Mouse (Mus musculus) testis, adult 2 months (tissue): ENCODE results near the gene Terf2ip. TPM values are rescaled to one million over a fixed set of nuclear protein-coding genes. Genes with fewer than 3 reads are reported as not detected.
A peak's percentile ranks its signal among the peaks of the same experiment; 100 is the strongest.

Experiments
- H3K27ac ChIP-seq: fragments of 200-500 bp; 2 replicates; pipeline ENCODE4 v1.5.1; 2012; ENCODE audit warnings: low read depth, low read length; ENCODE audit not compliant: control insufficient read depth, insufficient read depth
- H3K27me3 ChIP-seq: fragments of 200-500 bp; 2 replicates; pipeline ENCODE4 v1.6.1; 2012; ENCODE audit warnings: mild to moderate bottlenecking, low read length, moderate library complexity; ENCODE audit not compliant: control insufficient read depth, insufficient read depth
- H3K36me3 ChIP-seq: fragments of 200-500 bp; 2 replicates; pipeline ENCODE4 v1.6.1; 2012; ENCODE audit warnings: mild to moderate bottlenecking, low read length; ENCODE audit not compliant: control insufficient read depth, insufficient read depth
- H3K4me1 ChIP-seq: fragments of 200-500 bp; 2 replicates; pipeline ENCODE4 v1.6.1; 2012; ENCODE audit warnings: low read length; ENCODE audit not compliant: control insufficient read depth, insufficient read depth
- H3K4me3 ChIP-seq: fragments of 200-500 bp; 2 replicates; pipeline ENCODE4 v1.5.1; 2012; ENCODE audit warnings: low read depth, mild to moderate bottlenecking, low read length, moderate library complexity, mixed read lengths; ENCODE audit not compliant: control insufficient read depth
- CTCF ChIP-seq: fragments of 200-500 bp; IDR thresholded peaks from 2 replicates; pipeline ENCODE4 v1.5.1; 2012; ENCODE audit warnings: low read depth, mild to moderate bottlenecking, inconsistent platforms, low read length, moderate library complexity; ENCODE audit not compliant: control insufficient read depth, insufficient read depth, insufficient replicate concordance
- POLR2A ChIP-seq: fragments of 200-500 bp; IDR thresholded peaks from 2 replicates; pipeline ENCODE4 v1.6.1; 2012; ENCODE audit warnings: low read depth, mild to moderate bottlenecking, inconsistent platforms, low read length, moderate library complexity; ENCODE audit not compliant: control insufficient read depth
- polyA plus RNA-seq: library from polyadenylated mRNA; depleted of rRNA; stranded (reverse); fragments of >200 nt; gene quantifications from 2 replicates; pipeline ENCODE4 v1.2.3, GENCODE M21; 2012

Terf2ip gene
- polyA plus RNA-seq, 1 experiment, result 3.8 TPM

GRCm38 (mm10) chr8:111968541-111968940, 42.7 kb upstream of the Terf2ip start:
- Histone ChIP-seq H3K4me3 (no peak overlapping the region), H3K4me1 (no peaks in the 10 kb centered on the region), H3K27me3 (no peaks in the 10 kb centered on the region), H3K27ac (no peak overlapping the region), H3K36me3 (peaks cover 1% of the 10 kb centered on the region)
- TF ChIP-seq POLR2A (no peak), CTCF (no peak)

DNA sequence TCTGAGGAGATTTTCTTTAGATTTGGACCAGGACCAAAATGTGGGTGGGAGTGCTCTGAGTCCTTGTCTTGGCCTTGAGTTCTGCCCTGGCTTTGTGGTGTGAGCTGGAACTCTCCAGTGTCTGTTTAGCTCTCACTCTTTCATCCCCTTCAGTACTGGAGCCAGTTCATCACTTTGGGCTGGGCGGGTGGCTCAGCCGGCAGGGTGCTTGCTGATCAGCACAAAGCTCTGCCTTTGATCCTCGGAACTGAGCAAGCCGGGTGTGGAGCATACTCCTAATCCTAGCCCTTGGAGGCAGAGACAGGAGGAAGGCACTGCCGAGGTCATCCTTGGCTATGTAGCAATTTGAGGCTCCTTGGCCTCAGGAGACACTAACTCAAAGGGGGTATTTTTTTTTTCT, 42.2 kb upstream of the Terf2ip start:
- Histone ChIP-seq H3K4me3 (no peak overlapping the region), H3K27me3 (no peaks in the 10 kb centered on the region), H3K4me1 (no peaks in the 10 kb centered on the region), H3K27ac (no peak overlapping the region), H3K36me3 (peaks cover 1% of the 10 kb centered on the region)
- TF ChIP-seq POLR2A (no peak), CTCF (no peak)

- H3K27me3 ChIP-seq, result no peaks in the 10 kb centered on the region
- TF ChIP-seq CTCF (no peak), POLR2A (no peak)
- H3K36me3 ChIP-seq, result peaks cover 1% of the 10 kb centered on the region
- no peak overlapping the region for H3K4me3 ChIP-seq
- no peaks in the 10 kb centered on the region for H3K4me1 ChIP-seq
- H3K27ac ChIP-seq, result no peak overlapping the region
Measured at GRCm38 (mm10) chr8:111974138-111974537, 37.1 kb upstream of the Terf2ip start.

GRCm38 (mm10) chr8:111975706-111976105, 35.5 kb upstream of the Terf2ip start:
- Histone ChIP-seq H3K4me3 (no peak overlapping the region), H3K27me3 (no peaks in the 10 kb centered on the region), H3K27ac (no peak overlapping the region), H3K36me3 (no peaks in the 10 kb centered on the region; the same call in 1 of the 2 replicates), H3K4me1 (no peaks in the 10 kb centered on the region)
- no peak for TF ChIP-seq CTCF
- TF ChIP-seq POLR2A, result no peak

DNA sequence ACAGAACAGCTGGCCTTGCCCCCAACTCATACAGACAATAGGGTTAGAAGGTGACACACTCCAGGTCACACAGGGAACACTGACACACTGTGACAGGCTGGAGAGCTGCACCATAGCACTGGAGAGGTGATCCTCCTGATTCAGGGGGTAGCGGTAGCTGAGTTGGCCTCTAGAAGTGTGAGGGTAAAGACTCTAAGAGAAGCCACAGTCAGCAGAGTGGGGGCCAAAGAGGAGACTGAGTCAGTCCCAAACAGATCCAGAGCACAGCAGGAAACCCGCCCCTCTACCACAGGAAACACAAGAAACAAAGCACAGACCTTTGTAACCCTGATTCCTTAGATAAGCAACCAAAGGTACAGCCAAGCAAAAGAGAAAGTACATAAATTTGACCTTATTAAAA, 34.9 kb upstream of the Terf2ip start:
- Histone ChIP-seq H3K27ac (no peak overlapping the region), H3K4me1 (no peaks in the 10 kb centered on the region), H3K27me3 (no peaks in the 10 kb centered on the region), H3K36me3 (no peaks in the 10 kb centered on the region; the same call in 1 of the 2 replicates), H3K4me3 (no peak overlapping the region)
- TF ChIP-seq POLR2A (no peak), CTCF (no peak)

DNA sequence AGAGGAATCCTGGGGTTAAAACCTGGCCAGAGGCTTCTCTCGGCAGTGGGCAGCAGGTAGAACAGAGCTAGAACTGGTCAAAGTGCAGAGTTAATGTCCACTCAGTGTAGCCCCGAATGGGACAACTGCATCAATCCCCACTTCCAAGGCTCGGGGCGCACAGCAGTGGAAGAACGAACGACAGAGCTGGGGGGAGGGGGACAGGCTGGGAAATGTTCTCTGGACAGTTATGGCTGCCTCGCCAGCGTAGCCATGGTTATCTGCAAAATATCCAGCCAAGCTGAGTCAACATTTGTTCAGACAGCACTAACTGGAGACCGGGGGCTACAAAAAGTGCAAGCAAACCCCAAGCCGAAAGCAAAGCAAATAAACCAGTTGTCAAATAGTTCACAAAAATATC, 33.1 kb upstream of the Terf2ip start:
- Histone ChIP-seq H3K4me1 (no peaks in the 10 kb centered on the region), H3K36me3 (no peaks in the 10 kb centered on the region; the same call in 1 of the 2 replicates), H3K27me3 (no peaks in the 10 kb centered on the region), H3K27ac (no peak overlapping the region), H3K4me3 (no peak overlapping the region)
- TF ChIP-seq CTCF (no peak), POLR2A (no peak)

- Histone ChIP-seq H3K4me3 (no peak overlapping the region), H3K4me1 (no peaks in the 10 kb centered on the region), H3K27me3 (no peaks in the 10 kb centered on the region), H3K27ac (no peak overlapping the region), H3K36me3 (no peaks in the 10 kb centered on the region; the same call in none of the 2 replicates)
- TF ChIP-seq POLR2A, result no peak
- TF ChIP-seq CTCF, result peak; percentile 14; the same call in 1 of the 2 replicates
Measured at GRCm38 (mm10) chr8:111982116-111982515, 29.1 kb upstream of the Terf2ip start.

DNA sequence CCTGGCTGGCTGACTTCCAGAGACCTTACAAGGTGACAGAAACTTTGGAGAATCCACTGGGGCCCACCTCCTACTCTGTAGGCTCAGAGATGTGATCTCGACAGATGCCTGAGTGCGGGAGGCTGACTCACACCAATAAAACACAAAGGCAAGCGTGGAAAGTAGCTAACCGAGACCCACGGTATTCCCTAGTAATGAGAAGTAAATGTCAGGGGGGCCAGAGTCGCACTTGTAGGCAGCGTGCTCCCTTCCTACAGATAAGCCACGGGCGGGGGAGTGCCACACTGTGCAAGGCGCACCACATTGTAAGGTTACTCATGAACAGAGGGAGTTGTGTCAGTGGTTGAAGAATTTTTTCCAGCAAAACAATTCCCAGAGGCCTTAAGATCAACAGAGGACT, 26.7 kb upstream of the Terf2ip start:
- Histone ChIP-seq H3K27me3 (no peaks in the 10 kb centered on the region), H3K4me3 (no peak overlapping the region)
- TF ChIP-seq POLR2A (no peak), CTCF (no peak)

More for the DNA sequence above, 26.7 kb upstream of the Terf2ip start:
- Histone ChIP-seq H3K36me3 (peaks cover 4% of the 10 kb centered on the region), H3K27ac (no peak overlapping the region), H3K4me1 (no peaks in the 10 kb centered on the region)
